Mouse (Mus musculus): ENCODE results near the gene Cilp. TPM values are rescaled to one million over a fixed set of nuclear protein-coding genes. Genes with fewer than 3 reads are reported as not detected.

Cilp gene
- polyA plus RNA-seq, 1 experiment, result not detected

DNA sequence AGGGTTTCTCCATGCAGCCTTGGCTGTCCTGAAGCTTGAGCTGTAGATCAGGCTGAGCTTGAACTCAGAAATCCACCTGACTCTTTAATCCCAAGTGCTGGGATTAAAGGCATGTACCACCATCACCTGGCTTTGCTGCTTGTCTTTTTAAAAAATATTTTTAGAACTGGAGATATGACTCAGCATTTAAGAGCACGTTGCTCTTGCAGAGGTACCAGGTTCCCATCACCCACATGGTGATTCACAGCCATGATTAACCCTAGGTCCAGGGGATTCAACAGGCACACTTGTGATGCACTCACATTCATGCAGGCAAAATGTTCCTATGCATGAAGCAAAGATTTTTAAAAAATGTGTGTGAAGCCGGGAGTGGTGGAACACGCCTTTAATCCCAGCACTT lies 27.4 kb downstream of the Cilp start:
- Histone ChIP-seq H3K4me1 (ENCODE audit: control insufficient read depth, insufficient read depth, low read length) (peaks cover 6% of the 10 kb centered on the region), H3K4me3 (ENCODE audit: insufficient read depth, low read length) (no peak overlapping the region), H3K27ac (ENCODE audit: insufficient read depth, low read depth, low read length) (no peak overlapping the region)
- TF ChIP-seq CTCF (IDR thresholded peaks at IDR 0.05; ENCODE audit: low read depth, low read length) (no peak), POLR2A (IDR thresholded peaks at IDR 0.05; ENCODE audit: borderline replicate concordance, low read depth, low read length) (no peak)

DNA sequence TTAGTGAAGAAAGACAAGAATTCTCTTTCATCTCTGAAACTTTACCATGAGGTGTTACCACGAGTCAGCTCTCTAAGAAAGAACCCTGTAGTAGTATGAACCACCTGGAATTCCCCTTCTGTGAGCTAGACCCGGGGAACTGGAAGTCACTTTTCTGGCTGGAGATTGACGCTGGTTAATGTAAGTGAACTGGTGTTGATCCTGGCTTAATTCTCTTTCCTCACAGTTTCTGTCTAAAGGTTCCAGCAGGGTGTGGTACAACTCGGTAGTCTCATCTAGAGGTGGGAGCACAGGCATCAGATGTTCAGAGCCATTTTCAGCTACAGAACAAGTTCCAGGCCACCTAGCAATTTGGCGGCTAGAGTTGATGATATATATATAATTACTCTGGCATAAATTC lies 28.1 kb downstream of the Cilp start:
- Histone ChIP-seq H3K27ac (ENCODE audit: insufficient read depth, low read depth, low read length) (peak overlapping the region; percentile 78), H3K4me1 (ENCODE audit: control insufficient read depth, insufficient read depth, low read length) (peaks cover 6% of the 10 kb centered on the region), H3K4me3 (ENCODE audit: insufficient read depth, low read length) (peak overlapping the region; percentile 87)
- TF ChIP-seq POLR2A (IDR thresholded peaks at IDR 0.05; ENCODE audit: borderline replicate concordance, low read depth, low read length) (no peak), CTCF (IDR thresholded peaks at IDR 0.05; ENCODE audit: low read depth, low read length) (no peak)

DNA sequence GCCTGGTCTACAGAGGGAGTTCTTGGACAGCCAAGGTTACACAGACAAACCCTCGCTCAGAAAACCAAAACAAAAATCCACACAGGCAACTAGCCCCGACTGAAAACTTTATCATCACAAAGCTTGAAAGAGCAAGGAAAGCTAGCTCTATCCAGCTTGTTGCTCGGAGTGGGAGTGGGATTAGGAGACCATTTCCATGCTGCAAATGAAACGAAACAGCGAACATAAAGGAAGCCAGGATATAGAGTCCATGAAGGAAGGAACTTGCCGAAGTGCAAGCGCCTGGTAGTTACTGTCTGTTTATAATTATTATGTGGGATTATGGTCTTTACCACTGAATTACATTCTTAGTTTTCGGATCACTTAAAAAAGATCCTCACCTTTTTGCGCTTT lies 28.6 kb downstream of the Cilp start:
- Histone ChIP-seq H3K27ac (ENCODE audit: insufficient read depth, low read depth, low read length) (peak overlapping the region; percentile 78), H3K4me1 (ENCODE audit: control insufficient read depth, insufficient read depth, low read length) (peaks cover 6% of the 10 kb centered on the region), H3K4me3 (ENCODE audit: insufficient read depth, low read length) (peak overlapping the region; percentile 87)
- TF ChIP-seq POLR2A (IDR thresholded peaks at IDR 0.05; ENCODE audit: borderline replicate concordance, low read depth, low read length), result no peak
- no peak for TF ChIP-seq CTCF (IDR thresholded peaks at IDR 0.05; ENCODE audit: low read depth, low read length)

DNA sequence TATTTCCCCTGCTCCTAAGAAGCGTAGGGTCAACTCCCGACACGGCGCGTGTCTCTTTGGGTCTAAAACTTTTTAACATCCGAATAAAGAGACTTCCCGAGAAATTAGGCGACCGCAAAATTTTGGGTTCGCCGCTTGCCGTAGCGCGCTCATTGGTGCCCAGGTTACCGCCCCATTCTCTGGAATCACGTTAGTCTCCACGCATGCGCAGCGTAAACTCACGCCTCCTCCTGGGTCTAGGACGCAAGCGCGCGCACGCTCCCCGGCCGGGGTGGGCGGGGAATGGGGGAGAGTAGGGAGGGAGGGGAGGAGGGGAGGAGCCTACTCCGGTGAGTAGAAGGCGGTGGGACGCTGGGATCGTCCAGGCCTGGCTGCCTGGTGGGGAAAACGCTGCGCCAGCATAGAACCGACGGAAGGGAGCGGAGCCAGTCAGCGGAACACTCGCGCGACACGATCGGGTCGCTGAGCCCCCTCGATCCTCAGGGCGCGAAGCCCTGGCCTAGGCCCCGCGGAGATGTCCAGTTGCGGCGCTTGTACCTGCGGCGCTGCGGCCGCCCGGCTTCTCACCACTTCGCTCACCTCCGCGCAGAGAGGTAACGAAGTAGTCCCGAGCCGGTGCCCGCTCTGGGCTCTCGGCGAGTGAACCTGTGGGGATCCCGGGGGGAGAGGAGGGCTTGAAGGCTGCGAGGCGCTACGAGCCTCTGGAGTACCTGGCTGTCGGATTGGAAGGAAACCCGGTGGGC lies 29.2 kb downstream of the Cilp start, which contains the start of gene Clpx:
Gene Clpx, plus strand, starts transcription at position 288 of the 743 bp plus-strand sequence.
- Histone ChIP-seq H3K4me3 (ENCODE audit: insufficient read depth, low read length) (peak within 1 kb of the TSS; percentile 90), H3K4me1 (ENCODE audit: control insufficient read depth, insufficient read depth, low read length) (peaks cover 6% of the 10 kb centered on the region), H3K27ac (ENCODE audit: insufficient read depth, low read depth, low read length) (peak within 1 kb of the TSS; percentile 78)
- no peak for TF ChIP-seq POLR2A (IDR thresholded peaks at IDR 0.05; ENCODE audit: borderline replicate concordance, low read depth, low read length)
- TF ChIP-seq CTCF (IDR thresholded peaks at IDR 0.05; ENCODE audit: low read depth, low read length), result no peak

DNA sequence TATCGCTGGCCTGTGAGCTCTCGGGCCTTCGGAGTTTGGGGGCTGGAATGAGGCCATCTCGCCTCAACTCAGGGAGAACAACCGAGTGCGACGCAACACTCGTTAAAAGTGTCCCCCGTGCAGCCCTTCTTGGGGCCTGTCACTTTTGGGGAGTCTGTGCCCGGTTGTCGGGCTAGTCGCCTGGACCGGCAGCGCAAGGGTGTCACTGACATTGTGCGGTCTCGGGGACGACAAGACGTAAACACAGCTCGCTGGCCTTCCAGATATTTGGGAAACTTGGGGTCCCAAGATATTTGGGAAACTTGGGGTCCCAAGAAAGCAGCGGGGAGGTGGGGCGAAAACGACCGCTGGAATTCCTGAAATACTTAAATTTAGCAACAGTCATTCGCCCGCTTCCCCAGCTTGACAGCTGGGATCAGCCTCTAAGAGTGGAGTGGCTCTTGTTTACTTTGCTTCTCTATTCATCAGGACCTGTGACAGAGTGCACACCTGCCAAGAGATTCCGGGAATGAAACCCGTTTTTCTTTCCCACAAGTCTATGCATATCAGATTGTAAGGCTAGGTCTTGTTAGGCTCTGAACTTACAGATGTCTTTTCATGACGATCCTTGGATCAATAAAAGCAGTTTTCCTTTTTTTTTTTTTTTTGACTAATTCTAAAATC lies 29.9 kb downstream of the Cilp start:
- TF ChIP-seq CTCF (IDR thresholded peaks at IDR 0.05; ENCODE audit: low read depth, low read length) (no peak; the same call in 1 of the 2 replicates), POLR2A (IDR thresholded peaks at IDR 0.05; ENCODE audit: borderline replicate concordance, low read depth, low read length) (no peak)
- H3K4me3 ChIP-seq (ENCODE audit: insufficient read depth, low read length), result peak overlapping the region; percentile 90
- peaks cover 6% of the 10 kb centered on the region for H3K4me1 ChIP-seq (ENCODE audit: control insufficient read depth, insufficient read depth, low read length)
- peak overlapping the region; percentile 57; the same call in 1 of the 2 replicates for H3K27ac ChIP-seq (ENCODE audit: insufficient read depth, low read depth, low read length)

DNA sequence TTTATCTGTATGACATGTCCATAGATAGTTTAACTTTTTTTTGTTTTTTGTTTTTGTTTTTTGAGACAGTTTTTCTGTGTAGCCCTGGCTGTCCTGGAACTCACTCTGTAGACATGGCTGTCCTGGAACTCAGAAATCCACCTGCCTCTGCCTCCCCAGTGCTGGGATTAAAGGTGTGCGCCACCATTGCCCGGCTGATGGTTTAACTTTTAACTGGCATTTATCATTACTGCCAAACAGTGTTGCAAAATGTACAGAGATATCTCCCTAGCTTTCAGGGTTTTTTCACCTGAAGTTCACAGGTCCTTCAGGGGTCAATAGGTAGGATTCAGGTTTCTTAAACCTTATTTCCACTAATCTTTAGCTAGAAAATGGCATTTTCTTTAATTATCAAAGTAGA lies 32.1 kb downstream of the Cilp start:
- Histone ChIP-seq H3K4me3 (ENCODE audit: insufficient read depth, low read length) (no peak overlapping the region), H3K27ac (ENCODE audit: insufficient read depth, low read depth, low read length) (no peak overlapping the region), H3K4me1 (ENCODE audit: control insufficient read depth, insufficient read depth, low read length) (peaks cover 6% of the 10 kb centered on the region)
- TF ChIP-seq CTCF (IDR thresholded peaks at IDR 0.05; ENCODE audit: low read depth, low read length), result no peak
- TF ChIP-seq POLR2A (IDR thresholded peaks at IDR 0.05; ENCODE audit: borderline replicate concordance, low read depth, low read length), result no peak

DNA sequence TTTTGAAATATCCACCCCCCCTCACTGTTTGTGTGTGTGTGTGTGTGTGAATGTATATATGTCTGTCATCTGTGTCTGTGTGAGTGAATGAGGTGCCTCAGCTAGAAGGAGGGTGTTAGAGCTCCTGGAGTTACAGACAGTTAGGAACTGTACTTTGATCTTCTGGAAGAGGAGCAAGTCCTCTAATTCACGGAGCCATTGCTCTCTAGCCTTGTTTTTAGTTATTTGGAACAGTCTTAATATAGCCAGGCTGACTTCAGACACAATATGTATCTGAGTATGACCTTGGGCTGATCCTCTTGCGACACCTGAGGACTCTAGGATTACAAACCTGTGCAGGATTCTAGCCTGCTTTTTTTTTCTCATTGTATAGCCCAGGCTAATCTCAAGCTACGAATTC lies 33.8 kb downstream of the Cilp start:
- Histone ChIP-seq H3K27ac (ENCODE audit: insufficient read depth, low read depth, low read length) (no peak overlapping the region), H3K4me1 (ENCODE audit: control insufficient read depth, insufficient read depth, low read length) (peaks cover 15% of the 10 kb centered on the region), H3K4me3 (ENCODE audit: insufficient read depth, low read length) (no peak overlapping the region)
- TF ChIP-seq POLR2A (IDR thresholded peaks at IDR 0.05; ENCODE audit: borderline replicate concordance, low read depth, low read length) (no peak), CTCF (IDR thresholded peaks at IDR 0.05; ENCODE audit: low read depth, low read length) (no peak)

DNA sequence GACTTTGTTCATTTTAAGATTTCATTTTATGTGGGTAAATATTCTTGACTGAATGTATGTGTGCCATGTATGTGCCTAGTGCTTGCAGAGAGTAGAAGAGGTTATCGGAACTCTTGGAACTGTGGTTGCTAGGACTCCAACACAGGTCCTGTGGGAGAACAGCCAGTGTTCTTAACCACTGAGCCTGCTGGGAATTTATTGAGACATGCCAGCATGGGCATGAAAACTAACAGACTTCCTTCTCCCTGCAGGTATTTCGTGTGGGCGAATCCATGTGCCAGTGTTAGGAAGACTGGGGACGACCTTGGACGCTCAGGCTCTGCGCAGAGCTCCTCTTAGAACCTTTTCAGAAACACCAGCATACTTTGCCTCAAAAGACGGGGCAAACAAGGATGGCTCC lies 34.7 kb downstream of the Cilp start:
- no peak overlapping the region for H3K27ac ChIP-seq (ENCODE audit: insufficient read depth, low read depth, low read length)
- no peak for TF ChIP-seq POLR2A (IDR thresholded peaks at IDR 0.05; ENCODE audit: borderline replicate concordance, low read depth, low read length)
- no peak for TF ChIP-seq CTCF (IDR thresholded peaks at IDR 0.05; ENCODE audit: low read depth, low read length)
- H3K4me3 ChIP-seq (ENCODE audit: insufficient read depth, low read length), result no peak overlapping the region
- H3K4me1 ChIP-seq (ENCODE audit: control insufficient read depth, insufficient read depth, low read length), result peaks cover 18% of the 10 kb centered on the region

DNA sequence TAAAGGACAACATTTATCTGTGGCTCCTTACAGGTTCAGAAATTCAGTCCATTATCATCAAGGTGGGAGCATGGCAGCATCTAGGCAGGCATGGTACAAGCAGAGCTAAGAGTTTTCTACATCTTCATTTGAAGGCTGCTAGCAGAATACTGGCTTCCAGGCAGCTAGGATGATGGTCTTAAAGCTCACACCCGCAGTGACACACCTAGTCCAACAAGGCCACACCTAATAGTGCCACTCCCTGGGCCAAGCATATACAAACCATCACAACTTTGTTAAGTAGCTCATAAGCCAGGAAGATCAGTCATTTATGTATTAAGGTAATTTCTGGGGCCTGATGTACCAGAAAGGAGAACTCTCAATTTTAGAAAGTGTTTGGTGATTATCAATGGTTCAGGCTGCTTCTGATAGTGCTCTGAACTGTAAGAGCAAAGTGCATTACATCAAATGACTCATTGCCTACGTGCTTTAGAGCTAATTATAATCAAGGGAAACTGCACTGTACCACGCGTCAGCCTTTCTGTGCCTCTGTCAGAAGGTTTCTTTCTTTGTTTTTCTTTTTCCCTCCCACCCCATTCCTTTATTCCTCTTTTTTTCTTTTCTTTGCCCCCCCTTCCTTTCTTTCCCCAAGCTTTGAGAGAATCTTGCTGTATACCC lies 37.5 kb downstream of the Cilp start:
- Histone ChIP-seq H3K27ac (ENCODE audit: insufficient read depth, low read depth, low read length) (peak overlapping the region; percentile 52), H3K4me1 (ENCODE audit: control insufficient read depth, insufficient read depth, low read length) (peaks cover 24% of the 10 kb centered on the region), H3K4me3 (ENCODE audit: insufficient read depth, low read length) (no peak overlapping the region)
- TF ChIP-seq POLR2A (IDR thresholded peaks at IDR 0.05; ENCODE audit: borderline replicate concordance, low read depth, low read length), result no peak
- TF ChIP-seq CTCF (IDR thresholded peaks at IDR 0.05; ENCODE audit: low read depth, low read length), result no peak

DNA sequence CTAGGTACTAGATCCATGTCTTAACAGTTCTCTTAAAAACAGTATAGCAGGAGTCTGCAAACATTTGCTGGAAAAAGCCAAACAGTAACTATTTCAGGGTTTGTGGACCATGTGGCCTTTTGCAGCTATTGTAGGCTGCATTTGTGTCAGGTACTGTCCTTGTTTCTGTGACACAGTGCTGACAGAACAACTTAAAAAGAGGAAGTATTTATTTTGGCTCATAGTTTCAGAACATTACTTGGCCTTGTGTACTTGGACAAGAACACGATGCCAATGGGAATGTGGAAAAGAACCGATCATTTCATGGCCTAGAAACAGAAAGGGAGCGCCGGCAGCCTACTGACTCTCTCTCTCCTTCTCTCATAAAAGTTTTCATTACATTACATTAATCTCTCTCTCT lies 38.6 kb downstream of the Cilp start:
- TF ChIP-seq CTCF (IDR thresholded peaks at IDR 0.05; ENCODE audit: low read depth, low read length) (no peak), POLR2A (IDR thresholded peaks at IDR 0.05; ENCODE audit: borderline replicate concordance, low read depth, low read length) (no peak)
- Histone ChIP-seq H3K4me3 (ENCODE audit: insufficient read depth, low read length) (no peak overlapping the region), H3K4me1 (ENCODE audit: control insufficient read depth, insufficient read depth, low read length) (peaks cover 24% of the 10 kb centered on the region), H3K27ac (ENCODE audit: insufficient read depth, low read depth, low read length) (peak overlapping the region; percentile 37)

All from bone marrow macrophage, adult 2 months (primary cell).